Mouse (Mus musculus) activated CD4-positive, CD25-positive, alpha-beta regulatory T cell, adult 4 months (primary cell): ENCODE results near the gene 9030624G23Rik. TPM values are rescaled to one million over a fixed set of nuclear protein-coding genes. Genes with fewer than 3 reads are reported as not detected.
"Not testable (repeated sequence)": the region's sequence is repeated elsewhere in the genome, so short reads cannot be mapped to it uniquely, and the experiment has no call there.

ENCODE experiments used
- ATAC-seq: one replicate; pipeline ENCODE4 v1.8.0; 2017
- polyA plus RNA-seq, 2 experiments: library from polyadenylated mRNA; unstranded; fragments of 100-300 nt; shearing (Covaris generic); gene quantifications; one replicate each; pipeline ENCODE4 v1.2.1; 2017

9030624G23Rik gene
- not detected for polyA plus RNA-seq

DNA sequence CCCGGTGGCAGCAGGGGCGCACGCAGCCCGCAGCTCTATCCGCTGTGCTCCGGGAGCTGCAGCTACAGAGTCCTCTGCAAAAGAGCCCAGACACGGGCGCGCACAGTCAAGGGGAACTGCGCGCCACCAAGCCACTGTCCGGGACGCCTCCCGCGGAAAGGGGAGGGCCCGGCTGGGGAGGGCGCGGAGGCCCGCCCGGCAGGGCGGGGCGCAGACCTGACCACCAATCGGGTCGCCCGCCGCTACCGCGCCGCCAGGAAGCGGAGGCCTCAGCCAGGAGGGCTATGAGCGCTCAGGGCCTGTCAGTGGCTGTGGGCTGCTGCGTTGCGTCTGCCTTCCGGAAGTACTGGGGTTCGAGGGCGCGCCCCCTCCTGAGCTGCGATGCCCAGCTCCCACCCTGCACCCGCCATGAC is at the start of gene 9030624G23Rik:
TSS of gene 9030624G23Rik (minus strand) at position 139 of the 413 bp plus-strand sequence.
- ATAC-seq, result not testable (repeated sequence)

DNA sequence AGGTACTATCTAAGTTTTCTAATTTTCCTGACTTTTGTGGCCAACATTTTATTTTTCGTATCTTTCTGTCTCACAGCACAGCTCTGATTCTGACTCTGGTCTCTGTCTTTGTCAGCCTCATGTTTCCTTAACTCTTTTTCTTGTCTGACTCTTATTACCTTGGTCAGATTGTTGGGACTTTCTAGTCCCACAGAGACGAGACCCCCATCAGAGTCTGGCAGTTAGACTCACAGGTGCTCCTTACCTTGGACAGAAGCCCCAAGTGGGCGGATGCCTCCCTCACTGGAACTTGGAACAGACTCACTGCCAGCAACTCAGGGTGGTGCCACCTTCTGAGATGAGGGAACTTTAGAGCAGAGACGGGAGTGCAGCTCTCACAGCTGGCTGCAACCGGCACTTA is 13.9 kb downstream of the 9030624G23Rik start:
- not testable (repeated sequence) for ATAC-seq
